Mouse (Mus musculus): ENCODE measurements at regions not wholly inside any gene's neighbourhood (a gene's known extent, or its start where the extent isn't known, plus 50 kb on each side); places are given as distances from the start of the nearest gene placed in this dataset.

- no peak for DNase-seq (ENCODE audit: low spot score in 2 of 2)
Observed at GRCm38 (mm10) chr2:178805283-178805682, 375.0 kb downstream of the Cdh26 start.

- no peak for DNase-seq (ENCODE audit: low spot score in 2 of 2)
Observed at GRCm38 (mm10) chr2:178821552-178821951, 391.2 kb downstream of the Cdh26 start.

DNA sequence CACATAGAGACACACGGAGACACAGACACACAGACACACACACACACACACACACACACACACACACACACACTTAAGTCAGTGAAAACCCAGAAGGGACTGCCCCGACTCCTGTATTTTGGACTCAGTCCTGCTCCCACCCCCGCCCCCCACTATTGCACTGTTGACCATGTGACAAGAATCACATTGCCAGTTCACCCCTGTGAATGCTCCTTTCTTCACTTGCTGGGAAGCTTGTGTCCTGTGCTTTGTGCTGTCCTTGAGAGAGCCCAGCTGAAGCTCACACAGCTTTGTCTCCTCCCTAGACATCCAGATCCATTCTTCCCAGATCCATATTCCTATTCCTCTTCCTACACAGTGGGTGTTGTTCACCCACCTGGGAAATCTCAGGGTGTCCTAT is 400.0 kb downstream of the Cdh26 start:
- no peak for DNase-seq (ENCODE audit: low spot score in 2 of 2)

DNA sequence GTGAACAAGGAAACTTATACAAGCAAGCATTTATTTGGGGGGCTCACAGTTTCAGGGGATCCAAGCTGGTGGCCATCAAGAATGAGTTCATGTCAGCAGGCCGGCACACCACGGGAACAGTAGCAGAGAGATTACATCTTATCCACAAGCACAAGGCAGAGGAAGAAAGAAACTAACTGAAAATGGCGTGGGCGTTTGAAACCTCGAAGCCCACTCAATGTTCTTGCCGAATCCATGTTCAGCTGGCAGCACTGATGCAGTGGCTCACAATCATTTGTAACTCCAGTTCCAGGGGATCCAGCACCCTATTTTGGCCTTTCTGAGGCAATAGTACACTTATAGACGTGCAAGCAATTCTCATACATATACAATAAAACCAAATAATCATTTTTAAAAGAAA is 404.7 kb downstream of the Cdh26 start:
- DNase-seq (ENCODE audit: low spot score in 2 of 2), result peak in 1 of 2 experiments; percentile 12

DNA sequence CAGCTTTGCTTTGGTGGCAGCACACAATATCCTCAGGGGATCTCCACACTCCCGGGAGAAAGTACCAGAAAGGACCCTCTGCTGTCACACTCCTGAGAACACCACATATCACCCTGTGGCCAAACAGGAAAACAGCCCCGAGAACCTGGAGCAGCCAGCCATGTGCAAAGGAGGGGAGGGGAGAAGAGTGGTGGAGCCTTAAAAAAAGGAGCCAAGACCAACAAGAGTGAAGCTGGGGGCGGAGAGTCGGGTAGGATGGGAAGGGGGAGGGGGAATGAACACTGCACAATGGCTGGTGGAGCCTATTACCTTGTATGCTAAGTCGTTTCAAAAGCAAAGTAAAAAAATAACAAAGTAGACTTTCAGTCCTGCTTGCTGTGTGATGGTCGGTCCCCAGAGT is 408.2 kb downstream of the Cdh26 start:
- DNase-seq (ENCODE audit: low spot score in 2 of 2), result no peak

GRCm38 (mm10) chr2:178840975-178841374 is 410.6 kb downstream of the Cdh26 start:
- peak; percentile 26 to 27 for DNase-seq (ENCODE audit: low spot score in 2 of 2)

- DNase-seq (ENCODE audit: low spot score in 2 of 2), result no peak
Observed at GRCm38 (mm10) chr2:178842595-178842994, 412.3 kb downstream of the Cdh26 start.

GRCm38 (mm10) chr2:178843458-178843857 is 413.1 kb downstream of the Cdh26 start:
- DNase-seq (ENCODE audit: low spot score in 2 of 2), result no peak

- no peak for DNase-seq (ENCODE audit: low spot score in 2 of 2)
Observed at GRCm38 (mm10) chr2:178844561-178844960, 414.2 kb downstream of the Cdh26 start.

DNA sequence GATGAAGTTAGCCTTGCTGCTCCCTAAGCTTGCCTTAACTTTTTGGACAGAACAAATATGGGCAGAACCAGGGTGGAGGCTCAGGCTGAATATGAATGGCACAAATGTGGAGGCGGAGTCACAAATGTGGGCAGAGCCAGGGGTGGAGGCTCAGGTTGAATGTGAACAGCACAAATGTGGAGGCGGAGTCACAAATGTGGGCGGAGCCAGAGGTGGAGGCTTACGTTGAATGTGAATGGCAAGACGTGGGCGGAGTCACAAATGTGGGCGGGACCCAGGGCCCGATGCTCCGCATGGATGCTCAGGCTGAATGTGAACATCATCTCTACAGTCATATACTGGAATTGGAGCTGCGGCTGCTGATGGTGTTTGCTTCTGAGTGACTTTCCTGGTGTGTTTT is 420.0 kb downstream of the Cdh26 start:
- no peak for DNase-seq (ENCODE audit: low spot score in 2 of 2)

DNA sequence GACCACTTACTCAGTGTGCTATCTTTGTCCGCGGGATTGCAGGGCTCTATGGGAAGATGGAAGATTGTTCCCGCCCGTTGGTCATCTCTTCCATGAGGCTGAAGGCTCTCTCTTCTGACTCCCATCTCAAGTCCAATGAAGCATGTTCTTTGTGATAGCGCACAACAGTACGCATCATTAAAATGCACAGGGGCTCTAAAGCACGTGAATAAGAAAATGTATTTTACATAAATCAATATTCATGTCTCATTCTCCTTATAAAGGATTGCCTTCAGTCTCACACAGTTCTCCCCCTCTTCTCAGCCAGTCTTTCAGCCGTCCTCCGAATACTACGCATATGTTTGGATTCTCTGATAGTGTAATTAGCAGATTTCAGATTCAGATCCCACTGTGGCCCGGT is 420.4 kb downstream of the Cdh26 start:
- no peak for DNase-seq (ENCODE audit: low spot score in 2 of 2)

GRCm38 (mm10) chr2:178854012-178854411 is 423.7 kb downstream of the Cdh26 start:
- no peak for DNase-seq (ENCODE audit: low spot score in 2 of 2)

- no peak for DNase-seq (ENCODE audit: low spot score in 2 of 2)
Observed at GRCm38 (mm10) chr2:178854760-178855159, 424.4 kb downstream of the Cdh26 start.

- DNase-seq (ENCODE audit: low spot score in 2 of 2), result no peak
Observed at GRCm38 (mm10) chr2:178862620-178863019, 432.3 kb downstream of the Cdh26 start.

- no peak for DNase-seq (ENCODE audit: low spot score in 2 of 2)
Observed at GRCm38 (mm10) chr2:178867086-178867485, 436.8 kb downstream of the Cdh26 start.

DNA sequence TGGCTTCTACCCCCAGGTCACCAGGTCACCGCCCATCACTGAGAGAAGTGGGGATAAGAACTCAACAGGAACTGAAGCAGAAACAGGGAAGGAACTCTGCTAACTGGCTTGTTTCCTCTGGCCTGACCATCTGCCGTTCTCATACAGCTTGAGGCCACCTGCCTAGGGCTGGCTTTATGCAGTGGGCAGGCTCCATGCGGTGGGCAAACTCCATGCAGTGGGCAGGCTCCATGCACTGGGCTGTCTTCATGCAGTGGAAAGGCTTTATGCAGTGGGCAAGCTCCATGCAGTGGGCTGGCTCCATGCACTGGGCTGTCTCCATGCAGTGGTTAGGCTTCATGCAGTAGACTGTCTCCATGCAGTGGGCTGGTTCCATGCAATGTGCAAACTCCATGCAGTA is 438.8 kb downstream of the Cdh26 start:
- no peak for DNase-seq (ENCODE audit: low spot score in 2 of 2)

GRCm38 (mm10) chr2:178878436-178878835 is 448.1 kb downstream of the Cdh26 start:
- no peak for DNase-seq (ENCODE audit: low spot score in 2 of 2)

DNA sequence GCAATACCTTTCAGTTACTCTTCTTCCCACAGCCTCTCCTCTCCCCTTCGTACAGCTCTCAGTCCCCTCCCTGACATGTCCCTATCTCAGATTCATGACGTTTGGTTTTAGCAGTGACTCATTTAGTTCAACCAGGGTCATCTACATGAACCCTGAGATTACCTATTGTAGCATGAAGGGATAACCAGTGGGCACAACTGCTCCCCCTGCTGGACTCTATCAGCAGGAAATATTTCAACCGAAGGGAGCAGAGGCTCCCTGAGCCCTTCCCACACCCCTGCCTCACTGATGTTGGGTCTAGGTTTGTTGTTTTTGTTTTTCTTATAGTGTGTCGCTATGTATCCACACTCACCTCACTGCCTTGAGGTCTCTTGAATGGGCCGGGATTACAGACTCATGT is 455.4 kb downstream of the Cdh26 start:
- peak in 1 of 2 experiments; percentile 7 for DNase-seq (ENCODE audit: low spot score in 2 of 2)

GRCm38 (mm10) chr2:178888704-178889103 is 458.4 kb downstream of the Cdh26 start:
- no peak for DNase-seq (ENCODE audit: low spot score in 2 of 2)

DNA sequence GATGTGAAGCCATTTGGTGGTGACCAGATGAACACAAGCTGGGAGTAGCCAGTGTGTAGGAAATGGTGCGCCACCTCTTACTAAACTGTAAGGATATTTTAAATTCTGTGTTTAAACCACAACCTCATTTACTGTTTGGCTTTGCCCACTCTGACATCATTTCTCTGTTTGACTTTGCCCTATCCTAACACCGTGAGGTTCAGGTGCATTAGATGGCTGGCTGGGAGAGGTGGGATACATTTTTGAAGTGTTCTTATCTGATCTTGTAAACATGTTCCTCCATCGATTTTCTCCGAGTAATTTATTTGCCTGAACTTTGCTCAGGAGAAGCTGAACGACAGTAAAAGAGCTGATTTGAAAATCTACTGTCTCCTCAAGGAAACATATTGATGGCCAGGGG is 472.1 kb downstream of the Cdh26 start:
- DNase-seq (ENCODE audit: low spot score in 2 of 2), result no peak

- DNase-seq (ENCODE audit: low spot score in 2 of 2), result no peak
Observed at GRCm38 (mm10) chr2:178909325-178909724, 479.0 kb downstream of the Cdh26 start.

GRCm38 (mm10) chr2:178911646-178912045 is 481.3 kb downstream of the Cdh26 start:
- no peak for DNase-seq (ENCODE audit: low spot score in 2 of 2)

DNA sequence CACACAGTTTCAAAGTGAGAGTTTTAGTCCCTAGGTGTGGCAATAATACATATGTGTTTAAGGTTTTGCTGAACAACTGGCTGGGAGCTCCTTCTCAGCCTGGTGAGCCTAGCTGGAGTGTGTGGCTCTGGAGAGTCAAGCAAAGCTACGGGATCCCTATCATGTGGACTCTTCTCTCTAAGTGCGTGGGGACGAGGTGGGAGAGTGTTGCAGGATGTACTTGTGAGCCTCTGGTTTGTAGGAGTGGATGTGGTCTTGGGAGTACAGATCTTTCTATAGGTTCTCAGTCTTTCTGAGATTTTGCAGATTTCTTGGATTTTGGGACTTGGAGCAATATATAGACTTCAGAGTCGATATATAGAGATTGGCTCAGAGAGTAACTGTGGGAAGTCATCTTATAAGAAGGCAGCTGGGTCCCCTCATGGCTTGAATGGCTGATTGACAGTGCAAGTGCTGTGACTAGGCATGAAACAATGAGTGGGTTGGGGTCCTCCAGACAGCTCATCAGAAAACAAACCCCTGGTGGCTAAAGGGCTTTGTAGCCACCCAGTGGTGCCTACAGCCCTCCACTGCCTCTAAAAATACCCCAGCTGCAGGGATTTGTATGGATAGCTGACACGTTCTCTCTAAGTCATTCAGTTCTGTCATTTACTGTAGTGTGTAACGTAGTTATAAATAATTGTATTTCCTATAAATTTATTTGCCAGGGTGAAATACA is 486.1 kb downstream of the Cdh26 start:
- no peak for DNase-seq (ENCODE audit: low spot score in 2 of 2)
